Mouse (Mus musculus) frontal cortex, postnatal 36 days (tissue): ENCODE data around the gene Fbxo10.
"Not testable (repeated sequence)": the region's sequence is repeated elsewhere in the genome, so short reads cannot be mapped to it uniquely, and the experiment has no call there.

Experiments
- DNase-seq, 2 experiments: peaks; one replicate each; pipeline ENCODE4 v3.0.0; 2022; ENCODE audit warnings: low spot score in 2 of 2

Gene Fbxo10

DNA sequence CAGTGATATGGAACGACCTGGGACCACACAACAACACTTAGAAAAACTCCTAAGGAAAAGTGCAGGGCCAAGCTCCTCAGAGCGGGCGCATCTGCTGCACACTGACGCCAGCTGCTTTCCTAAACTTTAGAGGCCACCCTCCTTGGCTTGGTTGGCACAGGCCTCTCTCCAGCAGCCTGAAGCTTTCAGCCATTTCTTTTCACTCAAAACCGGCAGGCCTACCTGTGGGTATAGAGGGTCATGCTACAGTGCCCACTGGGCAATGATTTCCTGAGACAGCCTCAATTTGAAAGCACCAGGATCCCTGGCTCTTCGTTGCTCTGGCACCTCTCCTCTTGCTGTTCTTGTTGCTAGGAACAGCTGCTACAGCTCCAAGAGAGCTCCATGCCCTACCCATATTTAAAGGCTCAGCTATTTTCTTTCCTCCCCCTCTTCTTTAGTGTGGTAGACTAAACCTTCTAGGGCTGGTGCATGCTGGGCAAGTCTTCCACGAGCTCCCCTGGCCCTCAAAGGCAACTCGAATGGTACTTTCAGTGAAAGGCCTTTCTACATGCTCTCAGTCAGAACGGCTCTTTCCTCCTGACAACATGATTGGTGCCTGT, 37.0 kb downstream of the Fbxo10 start:
- DNase-seq = peak in 1 of 2 experiments; percentile 10

DNA sequence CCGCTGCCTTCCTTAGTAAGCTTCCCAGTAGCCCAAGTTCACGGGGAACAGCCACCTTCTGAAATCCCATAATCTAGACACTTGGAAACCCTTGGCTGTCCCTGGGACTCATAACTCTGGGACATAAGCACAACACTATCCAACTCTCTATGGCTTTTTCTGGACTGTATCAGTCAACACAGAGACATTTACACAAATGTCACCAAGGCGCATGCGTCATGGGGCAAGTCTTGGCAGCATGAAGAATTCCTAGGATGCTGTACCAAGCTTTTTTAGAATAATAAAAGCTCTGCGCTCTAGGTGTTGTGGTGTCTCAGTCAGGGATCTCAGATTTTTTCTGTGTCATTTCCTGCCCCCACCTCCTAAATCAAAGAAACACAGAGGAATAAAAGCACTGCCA, 37.7 kb downstream of the Fbxo10 start:
- DNase-seq = no peak

DNA sequence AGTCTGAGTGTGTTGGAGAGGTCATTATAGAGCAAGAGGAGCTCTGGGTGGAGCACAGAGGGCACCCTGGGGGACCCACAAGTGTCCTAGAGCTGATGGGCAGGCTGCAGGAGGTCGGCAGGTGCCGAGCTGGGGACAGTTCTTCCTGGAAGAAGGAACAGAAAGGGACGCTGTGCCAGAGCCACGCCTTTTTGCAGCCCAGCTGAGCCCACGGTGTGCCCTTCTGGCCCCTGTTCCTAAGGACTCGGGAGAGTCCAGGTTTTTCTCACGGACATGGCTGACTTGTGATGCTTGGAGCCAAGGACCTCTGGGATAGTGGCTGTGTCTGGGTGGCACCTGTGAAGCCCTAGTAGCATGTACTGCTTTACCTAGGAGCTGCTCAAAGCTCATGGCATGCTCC, 43.6 kb downstream of the Fbxo10 start:
- DNase-seq = no peak

DNA sequence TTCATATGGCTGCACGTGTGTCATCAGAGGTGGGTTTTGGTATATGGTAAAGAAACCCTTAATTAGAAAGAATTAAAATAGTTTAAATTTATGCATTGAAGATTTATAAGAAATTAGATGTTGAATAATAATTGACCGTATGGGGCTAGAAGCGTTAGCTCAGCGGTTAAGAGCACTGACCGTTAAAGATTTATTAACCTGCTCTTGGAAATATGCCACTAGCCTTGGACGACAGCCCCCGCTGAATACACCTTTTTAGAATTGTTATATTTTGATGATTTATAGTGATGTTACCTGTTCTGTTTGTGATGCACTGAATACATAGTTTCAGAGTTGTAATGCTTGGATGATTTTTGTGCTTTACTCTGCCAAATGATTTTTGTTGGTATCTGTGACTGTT, 44.9 kb downstream of the Fbxo10 start:
- DNase-seq = not testable (repeated sequence)

DNA sequence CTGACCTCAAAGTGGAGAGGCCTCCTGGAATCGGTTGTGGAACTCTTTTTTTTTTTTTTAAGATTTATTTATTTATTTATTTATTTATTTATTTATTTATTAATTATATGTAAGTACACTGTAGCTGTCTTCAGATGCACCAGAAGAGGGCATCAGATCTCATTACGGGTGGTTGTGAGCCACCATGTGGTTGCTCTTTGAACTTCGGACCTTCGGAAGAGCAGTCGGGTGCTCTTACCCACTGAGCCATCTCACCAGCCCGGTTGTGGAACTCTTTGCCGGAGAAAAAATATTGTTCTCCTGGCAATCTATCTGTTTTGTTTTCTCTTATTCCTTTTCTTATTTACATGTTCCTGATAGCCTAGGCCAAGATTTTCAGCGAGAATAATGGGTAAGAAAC, 45.5 kb downstream of the Fbxo10 start:
- DNase-seq = not testable (repeated sequence)

DNA sequence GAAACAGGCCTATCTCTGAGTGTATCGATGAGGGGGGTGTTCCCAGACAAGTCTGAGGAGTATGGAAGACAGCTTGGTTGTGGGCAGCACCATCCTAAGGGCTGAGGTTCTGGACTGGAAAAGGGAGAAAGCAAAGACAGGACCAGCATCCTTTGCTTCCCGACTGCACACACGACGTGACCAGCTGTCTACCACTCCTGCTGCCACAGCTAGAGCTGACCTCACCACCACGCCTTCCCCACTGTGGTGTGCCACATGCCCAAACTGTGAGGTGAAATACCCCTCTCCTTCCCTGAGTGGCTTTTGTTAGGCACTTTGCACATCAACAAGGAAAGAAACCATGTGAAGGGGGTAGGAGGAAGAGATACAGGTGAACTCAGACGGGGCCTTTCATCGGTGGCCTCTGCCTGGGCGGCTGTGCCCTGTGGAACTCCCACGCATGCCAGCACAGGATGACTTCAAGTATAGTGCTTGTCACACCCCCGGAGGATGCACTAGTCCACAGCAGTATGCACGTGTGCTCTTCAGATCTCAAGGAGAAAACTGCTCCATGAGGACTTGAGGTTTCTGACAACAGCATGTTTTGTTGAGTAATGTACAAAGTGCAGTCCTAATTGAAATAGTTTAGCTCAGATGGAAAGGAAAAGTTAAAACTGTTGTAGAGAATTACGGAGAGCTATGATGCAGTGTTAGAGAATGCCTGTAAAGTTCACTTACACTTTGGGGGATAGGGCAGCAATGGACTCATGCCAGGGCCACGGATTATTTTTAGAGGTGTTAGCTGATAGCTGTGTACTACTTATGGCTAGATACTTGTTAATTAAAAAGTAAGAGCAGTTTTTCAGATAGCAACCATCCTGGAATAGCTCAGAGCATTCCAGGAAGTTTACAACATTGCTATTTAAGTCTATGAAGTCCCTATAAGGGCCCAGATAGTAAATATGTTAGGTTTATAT, 46.7 kb downstream of the Fbxo10 start:
- DNase-seq = no peak

DNA sequence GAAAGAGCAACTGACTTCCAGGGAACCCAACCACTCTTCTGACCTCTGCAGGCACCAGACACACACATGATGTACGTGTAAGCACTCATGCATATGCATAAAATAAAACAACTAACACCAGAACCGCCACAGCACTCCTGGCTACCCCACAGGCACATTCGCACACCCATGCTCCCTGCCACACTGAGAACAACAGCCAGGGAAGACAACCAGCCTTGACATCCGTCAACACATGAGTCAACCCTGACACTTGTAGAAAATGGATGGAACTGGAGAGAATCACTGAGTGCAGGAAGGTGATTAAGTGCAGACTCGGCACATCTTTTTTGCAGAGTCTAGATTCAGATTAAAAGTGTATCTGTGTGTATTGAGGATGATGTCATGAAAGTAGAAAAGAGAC, 47.8 kb downstream of the Fbxo10 start:
- no peak for DNase-seq

DNA sequence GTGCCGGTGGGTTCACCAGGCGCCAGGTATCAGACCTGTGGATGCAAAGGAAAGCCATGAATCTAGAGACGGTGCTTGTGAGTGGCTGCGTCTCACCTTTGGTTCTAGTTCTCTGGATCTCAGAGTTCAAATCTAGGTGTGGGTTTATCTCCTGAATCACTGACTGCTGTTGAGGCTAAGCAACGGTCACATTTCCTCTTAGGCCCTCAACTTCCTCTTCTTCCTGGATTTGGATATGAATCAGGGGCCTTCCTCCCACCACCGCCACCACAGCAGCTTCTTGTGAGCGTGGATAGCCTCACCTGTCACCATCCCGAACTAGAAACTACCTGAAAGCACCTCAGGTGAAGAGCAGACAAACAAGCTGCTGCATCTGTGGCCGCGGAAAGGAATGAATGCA, 48.4 kb downstream of the Fbxo10 start:
- DNase-seq = no peak

DNA sequence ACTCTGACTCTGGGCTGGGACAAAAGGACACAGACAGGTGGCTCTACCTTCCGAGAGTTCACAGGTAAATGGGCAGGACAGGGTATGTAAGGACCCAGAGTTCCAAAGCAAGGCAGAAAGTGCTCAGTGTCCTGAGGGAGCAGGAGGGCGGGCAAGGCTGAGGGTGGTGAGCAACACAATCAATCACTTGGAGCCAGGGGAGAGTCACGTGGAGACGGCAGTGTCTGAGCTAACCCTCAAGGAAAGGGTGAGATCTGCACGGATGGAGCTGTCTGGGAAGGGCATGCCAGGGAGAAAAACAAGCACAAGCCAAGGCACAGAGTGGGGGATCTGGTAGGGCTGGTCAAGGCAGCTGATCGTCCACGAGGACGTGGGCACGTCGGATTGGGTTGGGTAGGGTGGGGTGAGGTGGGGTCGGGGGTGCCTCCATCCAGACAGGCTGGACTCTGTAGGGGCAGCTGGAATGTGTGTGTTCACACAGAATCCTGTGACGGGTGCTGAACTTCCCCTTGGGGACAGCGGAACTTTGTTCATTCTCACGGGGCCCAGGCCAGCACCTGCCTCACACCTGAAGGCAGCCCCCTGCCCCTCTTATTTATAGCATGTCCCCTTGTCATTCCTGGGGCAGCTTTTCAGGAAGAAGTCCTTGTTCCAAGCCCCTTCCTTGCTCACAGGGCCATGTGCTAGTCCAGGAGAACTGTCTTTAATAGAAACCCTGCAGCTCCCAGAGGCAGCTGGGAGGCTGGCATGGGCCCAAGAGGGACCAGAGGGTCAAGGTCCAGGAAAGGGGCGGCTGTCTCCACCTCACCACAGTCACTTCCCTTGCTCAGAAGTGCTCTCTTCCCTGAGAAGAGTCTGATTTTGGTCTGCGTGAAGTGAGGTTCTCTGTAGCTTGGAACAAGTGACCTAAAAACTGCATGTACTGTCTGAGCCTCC, 49.4 kb downstream of the Fbxo10 start:
- DNase-seq = no peak

DNA sequence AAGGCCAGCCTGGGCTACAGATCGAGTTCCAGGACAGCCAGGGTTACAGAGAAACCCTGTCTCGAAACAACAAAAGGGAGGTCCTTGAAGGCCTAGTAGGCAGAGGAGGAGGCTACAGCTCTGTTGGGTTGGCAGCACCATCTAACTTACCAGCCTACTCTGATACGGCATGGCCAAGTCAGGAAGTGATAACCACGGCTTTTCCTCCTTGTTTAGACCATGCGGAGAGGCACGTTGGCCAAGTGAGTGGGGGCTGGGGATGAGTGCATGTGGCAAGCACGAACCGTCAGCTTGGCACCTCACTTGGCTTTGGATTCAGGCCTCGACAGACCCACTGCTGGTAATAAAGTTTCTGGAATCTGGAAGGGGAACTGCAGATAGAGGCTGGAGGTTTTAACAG, 51.8 kb downstream of the Fbxo10 start:
- DNase-seq = no peak

DNA sequence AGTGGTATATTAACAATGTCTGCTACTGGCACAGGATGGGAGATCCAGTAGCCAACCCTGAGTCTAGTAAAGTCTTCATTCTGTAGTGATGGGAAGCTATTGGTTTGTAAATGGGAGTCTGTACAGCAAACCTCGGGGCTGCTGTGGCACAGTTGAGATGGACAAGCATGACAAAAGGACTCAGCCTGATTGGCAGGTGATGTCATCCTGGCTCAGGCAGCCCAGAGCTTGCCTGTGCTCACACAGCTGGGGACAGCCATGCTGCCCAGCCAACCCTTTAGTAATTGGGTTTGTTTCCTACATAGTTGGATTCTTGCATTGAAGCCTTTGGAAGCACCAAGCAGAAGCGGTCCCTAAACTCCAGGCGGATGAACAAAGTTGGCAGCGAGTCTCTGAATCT, 57.9 kb downstream of the Fbxo10 start:
- DNase-seq = no peak

DNA sequence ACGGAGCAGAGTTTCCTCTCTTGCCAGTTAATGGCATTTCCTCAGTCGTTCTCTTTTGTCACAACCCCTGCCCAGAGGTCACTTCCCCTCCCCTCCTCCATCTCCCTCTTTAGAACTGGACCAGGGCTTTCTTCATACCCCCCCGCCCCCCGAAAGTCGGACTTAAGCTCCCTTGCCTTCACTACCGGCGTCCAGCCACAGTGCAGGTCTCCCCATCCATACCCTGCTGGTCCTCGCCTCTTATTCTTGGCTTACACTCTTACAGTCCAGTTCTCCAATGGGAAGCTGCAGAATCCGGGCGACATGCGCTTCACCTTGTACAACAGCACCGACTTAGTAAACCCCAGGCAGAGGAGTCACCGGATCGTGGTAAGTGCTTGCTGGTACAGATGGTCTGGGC, 65.4 kb downstream of the Fbxo10 start:
- no peak for DNase-seq

DNA sequence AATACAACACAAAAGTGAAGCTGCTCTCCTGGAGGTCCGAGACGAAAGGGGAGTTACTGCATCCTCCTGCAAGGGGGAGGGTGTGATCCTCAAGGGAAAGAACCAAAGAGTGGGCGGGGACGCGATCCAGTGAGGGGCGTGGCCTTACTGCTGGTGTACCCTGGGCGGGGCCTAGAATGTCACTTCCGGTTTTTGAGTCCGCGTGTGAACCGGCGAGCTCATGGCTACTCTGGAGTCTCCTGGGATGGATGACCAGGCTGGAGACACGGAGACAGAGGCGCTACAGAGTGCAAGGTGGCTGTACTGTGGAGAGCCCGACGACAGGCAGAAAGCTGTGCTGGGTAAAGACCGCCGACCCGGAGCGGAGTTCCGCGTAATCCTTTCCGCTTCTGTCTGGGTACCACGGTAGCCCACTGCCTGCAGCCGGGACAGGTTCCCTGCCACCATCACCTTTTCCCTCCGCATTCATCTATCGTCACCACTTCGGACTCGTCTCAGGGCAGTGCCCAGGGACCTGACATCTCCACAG, 65.9 kb downstream of the Fbxo10 start, which contains the start of gene Polr1e:
Polr1e (plus strand) TSS at position 132 of the 529 bp plus-strand sequence.
- DNase-seq = peak; percentile 83

DNA sequence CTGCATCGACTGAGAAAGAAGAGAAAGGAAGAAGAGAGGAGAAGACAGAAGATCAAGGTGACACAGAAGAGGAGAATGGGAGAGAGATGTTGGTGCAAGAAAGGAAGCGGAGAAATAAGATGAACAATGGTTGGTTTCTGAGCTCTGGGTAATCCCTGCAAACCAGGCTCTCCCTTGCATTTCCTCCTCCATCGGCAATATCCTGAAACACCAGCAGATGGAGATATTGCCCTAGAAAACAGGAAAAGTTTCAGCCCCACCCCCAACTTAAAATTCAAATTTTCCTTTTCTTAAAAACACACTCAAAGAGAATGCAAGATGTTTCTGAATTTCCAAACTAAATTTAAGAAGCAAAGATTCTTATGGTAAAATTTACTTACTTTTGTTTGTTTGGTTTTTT, 68.8 kb downstream of the Fbxo10 start:
- DNase-seq = peak; percentile 57 to 81

DNA sequence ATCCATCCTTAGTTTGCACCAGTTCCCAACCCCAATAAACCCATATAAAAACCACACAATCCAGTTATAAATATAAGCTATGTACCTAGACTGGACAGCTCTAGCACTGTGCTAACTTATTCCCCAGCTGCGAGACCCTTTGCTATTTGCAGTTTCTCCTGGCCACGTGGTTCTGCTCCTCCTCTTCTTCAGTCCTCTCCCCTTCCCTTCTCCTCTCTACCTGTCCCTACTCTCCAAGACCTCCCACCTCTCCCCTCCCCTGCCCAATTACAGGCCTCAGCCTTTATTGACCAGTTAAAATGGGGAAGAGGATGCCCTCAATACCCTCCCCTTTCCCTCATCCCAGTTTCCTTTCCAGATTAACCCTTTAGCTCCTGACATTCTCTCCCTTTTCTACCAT, 70.9 kb downstream of the Fbxo10 start:
- DNase-seq = no peak

DNA sequence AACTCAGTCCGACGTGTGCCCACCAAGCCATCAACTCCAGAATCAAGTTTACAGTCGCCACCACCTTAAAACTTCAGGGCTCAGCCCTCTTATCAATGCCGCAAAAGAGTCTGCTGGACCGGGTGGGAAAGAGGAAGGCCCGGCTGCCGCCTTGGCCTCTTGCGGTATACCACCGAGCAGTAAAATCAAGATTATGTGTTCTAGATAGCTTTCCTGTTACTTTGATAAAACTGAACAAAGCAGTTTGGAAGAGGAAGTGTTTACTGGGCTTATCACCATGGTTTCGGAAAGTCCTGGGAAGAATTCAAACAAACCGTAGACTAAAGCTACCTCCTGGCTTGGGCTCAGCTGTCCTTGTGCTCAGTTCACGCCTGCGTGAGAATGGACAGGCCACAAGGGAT, 71.4 kb downstream of the Fbxo10 start:
- no peak for DNase-seq

DNA sequence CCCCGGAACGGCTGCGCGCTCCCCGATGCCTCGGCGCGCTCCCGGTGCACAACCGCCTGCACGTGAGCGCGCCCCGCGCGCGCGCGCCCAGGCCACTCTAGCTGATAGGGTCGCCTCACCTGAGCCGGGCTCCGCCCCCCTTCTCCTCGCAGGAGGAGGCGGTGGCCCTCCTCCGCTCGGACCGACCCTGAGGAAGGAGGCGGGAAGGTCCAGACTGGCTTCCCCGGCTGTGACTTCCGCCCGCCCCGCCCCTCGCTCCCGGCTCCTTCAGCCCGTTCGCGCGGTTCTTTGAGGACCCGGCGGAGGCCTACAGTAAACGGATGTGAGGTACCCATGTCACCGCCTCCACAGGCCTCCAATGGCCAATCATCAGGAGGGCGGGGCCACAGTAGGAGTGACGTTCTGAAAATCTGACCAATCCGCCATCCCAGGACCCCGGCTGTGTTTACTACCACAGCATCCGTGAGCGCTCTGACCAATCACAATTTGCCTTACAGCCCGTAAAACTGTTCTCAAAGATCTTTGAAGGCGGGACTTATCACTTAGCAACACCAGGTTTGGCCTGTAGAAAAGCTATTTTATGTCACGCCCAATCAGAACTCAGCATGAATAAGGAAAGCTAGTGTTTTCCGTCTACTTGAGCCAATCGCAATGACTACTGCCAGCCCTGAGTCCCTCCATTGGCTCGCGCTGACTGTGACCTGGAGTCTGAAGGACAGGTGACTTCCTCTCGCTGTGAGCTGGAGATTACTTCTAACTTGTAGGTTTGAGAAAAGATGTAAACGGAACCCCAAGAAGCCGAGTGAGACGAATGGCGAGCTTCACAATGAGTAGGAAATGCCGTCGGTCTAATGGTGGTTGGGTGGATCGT, 72.1 kb downstream of the Fbxo10 start, which contains the start of gene Zbtb5:
Zbtb5 (minus strand) TSS at position 308 of the 871 bp plus-strand sequence.
- DNase-seq = peak; percentile 99 to 100

DNA sequence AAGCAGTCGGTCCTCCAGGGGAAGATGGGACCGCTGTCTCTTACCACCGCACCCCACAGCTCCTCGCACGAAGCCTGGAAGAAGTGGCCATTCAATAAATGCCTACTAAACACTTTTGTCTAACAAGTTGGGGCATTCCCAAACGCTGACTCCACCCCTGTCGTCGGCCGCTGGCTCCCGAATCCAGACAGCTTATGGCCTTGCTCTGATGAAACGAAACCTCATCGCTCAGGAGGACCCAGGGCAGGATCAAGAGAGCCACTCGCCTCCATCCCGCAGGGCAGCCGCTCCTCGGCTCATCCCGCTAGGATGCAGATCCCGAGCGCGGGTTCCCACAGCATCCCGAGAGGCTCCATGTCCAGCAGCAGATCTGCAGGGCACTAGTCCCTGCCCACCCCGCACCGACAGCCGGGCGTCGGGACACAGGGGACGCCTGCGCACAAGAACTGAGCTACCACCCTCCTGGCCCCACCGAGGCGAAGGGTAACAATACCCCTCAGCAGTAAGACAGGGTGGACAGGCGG, 72.8 kb downstream of the Fbxo10 start:
- DNase-seq = no peak

DNA sequence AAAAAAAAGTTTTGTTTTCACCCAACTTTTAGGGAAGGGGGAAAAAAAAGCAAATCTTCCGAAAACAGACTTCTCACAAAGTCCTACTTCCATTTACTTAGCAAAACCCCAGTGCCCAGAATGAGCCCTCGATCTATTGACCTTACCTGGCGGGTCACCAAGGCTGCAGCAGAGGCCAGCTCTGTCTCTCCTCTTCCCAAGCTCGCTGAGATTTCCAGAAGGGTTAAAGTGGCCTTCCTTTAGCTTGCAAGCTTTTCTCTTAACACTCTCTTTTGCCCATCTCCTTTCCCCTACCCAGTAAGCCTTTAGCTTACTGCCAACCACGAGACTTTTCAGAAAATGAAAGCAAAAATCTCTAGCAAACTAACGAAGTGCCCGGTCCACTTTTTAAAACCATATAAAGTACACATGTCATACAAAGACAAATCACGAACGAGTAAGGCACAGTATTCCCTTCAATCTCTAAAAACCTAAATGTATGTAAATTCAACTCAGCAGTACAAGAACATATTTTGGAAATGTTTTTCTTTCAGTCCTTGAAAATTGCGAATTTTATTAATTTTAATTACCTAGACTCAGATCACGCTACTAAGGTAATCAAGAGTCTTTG, 73.5 kb downstream of the Fbxo10 start:
- DNase-seq = no peak

DNA sequence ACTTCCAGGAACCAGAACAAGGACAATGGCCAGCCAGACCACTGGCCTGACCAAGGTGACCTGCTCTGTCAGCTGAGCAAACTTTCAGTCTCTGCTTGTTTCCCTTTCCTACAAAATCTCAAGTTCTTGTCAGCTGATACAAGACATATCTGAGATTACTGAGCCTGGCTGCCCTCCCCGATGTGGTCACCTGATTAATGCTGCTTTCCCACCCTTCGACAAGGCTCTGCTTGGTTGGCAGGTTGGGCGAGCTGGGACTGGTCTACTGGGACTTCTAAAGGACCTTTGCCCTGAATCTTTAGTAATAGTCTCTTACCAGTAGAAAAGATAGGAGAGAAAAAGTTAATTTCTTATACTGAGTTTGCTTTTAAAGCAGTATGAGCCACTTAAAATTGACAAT, 79.0 kb downstream of the Fbxo10 start:
- no peak for DNase-seq
